Mouse (Mus musculus) stomach, embryonic 16.5 days (tissue): ENCODE measurements around the gene Upk3a. TPM values are rescaled to one million over a fixed set of nuclear protein-coding genes. Genes with fewer than 3 reads are reported as not detected.

ENCODE experiments used
- ATAC-seq: fragments of 200-750 bp; cut with Nextera tagmentation; 2 replicates; pipeline ENCODE4 v1.8.0; 2017; ENCODE audit warnings: moderate number of reproducible peaks, moderate TSS enrichment; ENCODE audit not compliant: insufficient read depth, low FRiP score
- H3K27ac ChIP-seq: fragments of 300-500 bp; sonication (generic); 2 replicates; pipeline ENCODE4 v1.5.1; 2014; ENCODE audit warnings: low read length
- H3K27me3 ChIP-seq: fragments of 300-500 bp; sonication (generic); 2 replicates; pipeline ENCODE4 v1.6.1; 2014; ENCODE audit warnings: low read length, control low read depth, mixed read lengths; ENCODE audit not compliant: control insufficient read depth, insufficient read depth
- H3K36me3 ChIP-seq: fragments of 300-500 bp; sonication (generic); 2 replicates; pipeline ENCODE4 v1.6.1; 2014; ENCODE audit warnings: low read length; ENCODE audit not compliant: control insufficient read depth, insufficient read depth
- H3K4me1 ChIP-seq: fragments of 300-500 bp; sonication (generic); 2 replicates; pipeline ENCODE4 v1.6.1; 2014; ENCODE audit warnings: low read length, control low read depth, mixed read lengths; ENCODE audit not compliant: control insufficient read depth, insufficient read depth
- H3K4me2 ChIP-seq: fragments of 300-500 bp; sonication (generic); 2 replicates; pipeline ENCODE4 v1.6.1; 2014; ENCODE audit warnings: low read depth, low read length, mixed read lengths
- H3K4me3 ChIP-seq: fragments of 300-500 bp; sonication (generic); replicated peaks from 2 replicates; pipeline ENCODE4 v1.5.1; 2014; ENCODE audit warnings: mild to moderate bottlenecking, low read length
- H3K9ac ChIP-seq: fragments of 300-500 bp; sonication (generic); 2 replicates; pipeline ENCODE4 v1.6.1; 2014; ENCODE audit warnings: low read length
- H3K9me3 ChIP-seq: fragments of 300-500 bp; sonication (generic); replicated peaks from 2 replicates; pipeline ENCODE4 v1.6.1; 2016; ENCODE audit warnings: low read length, control low read depth; ENCODE audit not compliant: control insufficient read depth
- WGBS: fragments of 180-500 bp; shearing (Covaris S2); extraction: QIAGEN DNeasy Blood & Tissue Kit; methylation state at CpG from one replicate; pipeline ENCODE4 v1.1.7; 2014; 5-methylcytosine and 5-hydroxymethylcytosine counted together
- polyA plus RNA-seq: library from polyadenylated mRNA; unstranded; fragments of >200 nt; fragmentation: Nextera tagmentation; extraction: Ambion mirVana; gene quantifications from 2 replicates; pipeline ENCODE4 v1.2.1, GENCODE M21; 2015

Upk3a gene
- polyA plus RNA-seq, 1 experiment from 2014 or later: 4.4 TPM

DNA sequence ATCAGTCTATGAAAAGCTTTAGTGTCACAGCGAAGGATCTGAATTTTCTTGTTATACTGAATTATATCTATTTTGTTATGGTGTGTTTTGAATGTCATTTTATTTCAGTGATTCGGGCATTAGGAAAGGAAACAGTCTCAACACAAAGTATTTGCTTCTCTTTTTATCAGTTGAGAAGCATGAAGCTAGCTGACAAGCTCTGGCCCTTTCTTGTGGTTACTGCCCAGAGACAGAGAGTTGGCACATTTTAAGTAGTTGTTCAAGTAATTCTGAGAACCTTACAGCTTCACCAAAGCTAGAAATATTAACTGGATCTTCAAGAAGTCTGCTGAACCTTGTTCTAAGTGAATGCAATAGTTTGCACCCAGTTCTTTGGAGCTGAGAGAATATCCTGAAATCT lies 46.5 kb downstream of the Upk3a start:
- no peaks in the 10 kb centered on the region for H3K27me3 ChIP-seq
- no peaks in the 10 kb centered on the region for H3K36me3 ChIP-seq
- no peaks in the 10 kb centered on the region for H3K4me1 ChIP-seq
- WGBS: 85% methylated on average over 2 of the region's 2 CpGs
- H3K9me3 ChIP-seq: no peaks in the 10 kb centered on the region
- ATAC-seq: no peak
- no peak overlapping the region for H3K4me3 ChIP-seq
- no peak overlapping the region for H3K27ac ChIP-seq
- H3K9ac ChIP-seq: no peak overlapping the region
- no peak overlapping the region for H3K4me2 ChIP-seq

DNA sequence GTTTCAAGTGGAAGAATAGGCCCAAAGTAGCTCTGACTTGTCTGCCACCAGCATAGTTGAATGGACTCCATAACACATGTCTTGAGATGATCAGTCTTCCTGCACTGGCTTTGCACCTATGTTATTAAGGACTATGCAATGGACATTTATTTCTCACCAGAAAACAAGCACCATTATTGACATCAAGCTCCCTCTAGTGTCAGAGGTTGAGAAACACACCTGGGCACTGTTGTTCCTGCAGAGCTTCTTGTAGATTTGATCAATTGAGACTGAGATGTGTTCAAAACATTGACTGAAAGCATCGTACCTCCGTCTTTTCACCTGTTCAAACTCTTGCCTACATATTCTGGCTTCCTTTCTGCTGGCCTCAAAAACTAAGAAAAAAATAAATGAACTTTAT lies 53.6 kb downstream of the Upk3a start:
- Histone ChIP-seq H3K4me2 (no peak overlapping the region), H3K4me3 (no peak overlapping the region), H3K9me3 (no peaks in the 10 kb centered on the region), H3K4me1 (no peaks in the 10 kb centered on the region), H3K27ac (no peak overlapping the region), H3K27me3 (no peaks in the 10 kb centered on the region), H3K9ac (no peak overlapping the region), H3K36me3 (no peaks in the 10 kb centered on the region)
- ATAC-seq: no peak
- 27% methylated on average over 2 of the region's 2 CpGs for WGBS

Other genes with a start within 250 kb of the Upk3a start
- 0.34 and 0.60 TPM in 2 replicates for gene Phf21b, start 161.1 kb upstream of the Upk3a start, polyA plus RNA-seq
- gene Gm29666, start 97.1 kb upstream of the Upk3a start, polyA plus RNA-seq: 0.49 and 0.65 TPM in 2 replicates
- gene Nup50, start 93.7 kb upstream of the Upk3a start, polyA plus RNA-seq: 31.8 and 32.4 TPM in 2 replicates
- gene 5031439G07Rik, start 28.6 kb upstream of the Upk3a start, polyA plus RNA-seq: 7.0 and 7.7 TPM in 2 replicates
- gene Fam118a, start 11.8 kb downstream of the Upk3a start, polyA plus RNA-seq: 29.0 and 30.6 TPM in 2 replicates
- 0.12 and 0.17 TPM in 2 replicates for gene Smc1b, start 114.8 kb downstream of the Upk3a start, polyA plus RNA-seq
- 0.31 and 0.34 TPM in 2 replicates for gene Ribc2, start 114.9 kb downstream of the Upk3a start, polyA plus RNA-seq
- 236 and 299 TPM in 2 replicates for gene Fbln1, start 188.8 kb downstream of the Upk3a start, polyA plus RNA-seq